Mouse (Mus musculus) monocyte, adult 5-6 weeks (primary cell): ENCODE data around the gene Nynrin. TPM values are rescaled to one million over a fixed set of nuclear protein-coding genes. Genes with fewer than 3 reads are reported as not detected.

ENCODE experiments used
- ATAC-seq: fragments of 153-309, 156-312 bp; replicated peaks from 2 replicates; pipeline ENCODE4 v1.8.0; 2017; ENCODE audit warnings: mild to moderate bottlenecking; ENCODE audit not compliant: low TSS enrichment, insufficient number of reproducible peaks, severe bottlenecking, poor library complexity, low FRiP score
- total RNA-seq: library from RNA; stranded (forward); fragments of 200-1000, 200-491, 200-594 nt; gene quantifications from 3 replicates; pipeline ENCODE4 v1.2.3, GENCODE M21; 2017

Nynrin gene
- total RNA-seq, 1 experiment from 2014 or later: 0.10 TPM

- ATAC-seq: no peak
These were observed 18.7 kb downstream of the Nynrin start for GRCm38 (mm10) chr14:55872551-55872950.

- ATAC-seq: no peak
These were observed 19.5 kb downstream of the Nynrin start for GRCm38 (mm10) chr14:55873242-55873713.

- peak; percentile 77 for ATAC-seq
These were observed 20.2 kb downstream of the Nynrin start for GRCm38 (mm10) chr14:55873714-55874683.

GRCm38 (mm10) chr14:55877469-55878315 lies 23.9 kb downstream of the Nynrin start:
- ATAC-seq: no peak

- ATAC-seq: no peak
These were observed 24.6 kb downstream of the Nynrin start for GRCm38 (mm10) chr14:55878316-55878940.

GRCm38 (mm10) chr14:55879623-55880022 lies 25.8 kb downstream of the Nynrin start:
- peak; percentile 77 for ATAC-seq

- no peak for ATAC-seq
These were observed 27.2 kb downstream of the Nynrin start for GRCm38 (mm10) chr14:55880982-55881381.

- ATAC-seq: no peak
These were observed 28.4 kb downstream of the Nynrin start for GRCm38 (mm10) chr14:55882171-55882641.

- no peak for ATAC-seq
These were observed 29.4 kb downstream of the Nynrin start for GRCm38 (mm10) chr14:55883149-55883661.

GRCm38 (mm10) chr14:55883663-55884062 lies 29.9 kb downstream of the Nynrin start:
- ATAC-seq: no peak

- no peak for ATAC-seq
These were observed 30.4 kb downstream of the Nynrin start, which contains the start of gene Cbln3 for GRCm38 (mm10) chr14:55884166-55884565. Gene Cbln3 (minus strand): TSS chr14:55884392.

- peak; percentile 79 for ATAC-seq
These were observed 30.9 kb downstream of the Nynrin start, which contains the start of gene Khnyn for GRCm38 (mm10) chr14:55884713-55885113. Gene Khnyn (plus strand): TSS chr14:55884947.

- ATAC-seq: no peak
These were observed 31.4 kb downstream of the Nynrin start for GRCm38 (mm10) chr14:55885114-55885790.

GRCm38 (mm10) chr14:55885791-55886271 lies 32.0 kb downstream of the Nynrin start:
- peak; percentile 77 for ATAC-seq

GRCm38 (mm10) chr14:55886571-55887382 lies 33.0 kb downstream of the Nynrin start:
- ATAC-seq: no peak

- no peak for ATAC-seq
These were observed 43.9 kb downstream of the Nynrin start for GRCm38 (mm10) chr14:55897671-55898070.

GRCm38 (mm10) chr14:55898947-55899346 lies 45.1 kb downstream of the Nynrin start:
- no peak for ATAC-seq
